ENCODE assay signal across 19 mouse cellular contexts in the genomic region with DNA sequence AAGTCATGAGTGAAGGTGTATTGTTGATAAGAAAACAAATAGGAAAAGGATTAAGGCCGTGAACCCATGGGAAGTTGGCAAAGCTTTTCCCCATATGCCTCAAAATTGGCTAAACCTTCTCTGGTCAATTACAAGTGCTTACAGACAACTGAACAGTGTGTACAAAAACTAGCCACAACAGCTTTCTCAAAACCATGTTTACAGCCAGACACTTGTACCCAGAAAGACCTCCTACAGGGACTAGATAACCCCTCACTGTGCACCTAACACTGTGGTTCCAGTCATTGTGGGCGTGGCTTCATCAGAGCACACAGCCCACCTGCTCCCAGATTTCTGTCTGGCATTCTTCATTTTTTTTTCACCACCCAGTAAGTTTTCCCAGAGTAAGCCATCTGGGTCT.
DNase-seq lines count a peak whose midpoint lies in the region; ATAC-seq lines count a peak whose summit lies in the region.
"Had no signal": no experiment of that assay in that cellular context is flagged by ENCODE, and none has a peak within 500 bp of the region (broad histone marks: within the 10 kb centered on the region; RNA-seq: fewer than 3 reads in every experiment).

No protein-coding gene starts in this region.

- no peak overlapping the region for H3K9ac ChIP-seq in forebrain, embryonic 12.5 days
- H3K9ac ChIP-seq: embryonic facial prominence, embryonic 13.5 days; hindbrain, embryonic 14.5 days; kidney, embryonic 15.5 days; liver, embryonic 14.5 days had no signal

- no peak overlapping the region for H3K4me3 ChIP-seq in forebrain, embryonic 10.5 days
- no peak overlapping the region for H3K4me3 ChIP-seq in forebrain, embryonic 12.5 days (replicated peaks)
- H3K4me3 ChIP-seq: embryonic facial prominence, embryonic 13.5 days; kidney, embryonic 15.5 days had no signal

- 33% methylated on average over 2 of the region's 2 CpGs for WGBS in forebrain, embryonic 10.5 days
- WGBS in forebrain, embryonic 12.5 days, result 31% methylated on average over 2 of the region's 2 CpGs

- H3K4me1 ChIP-seq in forebrain, embryonic 10.5 days, result peaks cover 37% of the 10 kb centered on the region
- peaks cover 17% of the 10 kb centered on the region for H3K4me1 ChIP-seq in forebrain, embryonic 12.5 days
- H3K4me1 ChIP-seq: embryonic facial prominence, embryonic 13.5 days; kidney, embryonic 15.5 days had no signal

- no peak for DNase-seq in forebrain, embryonic 10.5 days (ENCODE audit: extremely low spot score, low spot score)
- peak; percentile 6 for DNase-seq in ES-CJ7 (ENCODE audit: low read depth, low spot score)
- DNase-seq in cerebellum, adult 11-12 months, result peak; percentile 52
- peak; percentile 55 to 82 for DNase-seq in cerebellum, postnatal 14 days
- DNase-seq in lung, postnatal 10 days, result no peak
- DNase-seq in kidney, postnatal 10 days, result no peak
- no peak for DNase-seq in lung, postnatal 36 days
- DNase-seq: adrenal gland, postnatal 36 days; heart, postnatal 10 days had no signal

- ATAC-seq in forebrain, embryonic 12.5 days (ENCODE audit: low FRiP score), result no peak
- ATAC-seq: intestine, postnatal 0 days; lung, postnatal 0 days; midbrain, embryonic 16.5 days had no signal

- no peaks in the 10 kb centered on the region for H3K9me3 ChIP-seq in forebrain, embryonic 10.5 days
- no peaks in the 10 kb centered on the region for H3K9me3 ChIP-seq in forebrain, embryonic 12.5 days
- H3K9me3 ChIP-seq: embryonic facial prominence, embryonic 13.5 days; G1E; kidney, embryonic 15.5 days had no signal

- no peaks in the 10 kb centered on the region for H3K36me3 ChIP-seq in forebrain, embryonic 10.5 days (replicated peaks)
- H3K36me3 ChIP-seq in forebrain, embryonic 12.5 days (replicated peaks), result no peaks in the 10 kb centered on the region
- H3K36me3 ChIP-seq: embryonic facial prominence, embryonic 13.5 days; G1E; kidney, embryonic 15.5 days had no signal

- H3K4me2 ChIP-seq in forebrain, embryonic 12.5 days, result no peak overlapping the region
- H3K4me2 ChIP-seq: embryonic facial prominence, embryonic 13.5 days; heart, embryonic 11.5 days; hindbrain, embryonic 14.5 days; kidney, embryonic 15.5 days had no signal

- H3K27ac ChIP-seq in forebrain, embryonic 10.5 days, result peak overlapping the region; percentile 35; the same call in 1 of the 2 replicates
- no peak overlapping the region for H3K27ac ChIP-seq in forebrain, embryonic 12.5 days
- H3K27ac ChIP-seq: embryonic facial prominence, embryonic 13.5 days; hindbrain, embryonic 14.5 days; kidney, embryonic 15.5 days; liver, embryonic 14.5 days had no signal

- H3K27me3 ChIP-seq in forebrain, embryonic 10.5 days (ENCODE audit: poor library complexity, severe bottlenecking), result no peaks in the 10 kb centered on the region
- H3K27me3 ChIP-seq in forebrain, embryonic 12.5 days, result no peaks in the 10 kb centered on the region
- H3K27me3 ChIP-seq: embryonic facial prominence, embryonic 13.5 days; kidney, embryonic 15.5 days had no signal

Comparison
In these comparisons a context has a peak if more than half of its experiments do, and no peak if none do; other contexts are left out.
1. DNase-seq: peak in ES-CJ7 (single experiment), cerebellum, adult 11-12 months (single experiment) and cerebellum, postnatal 14 days (2 of 2); none in forebrain, embryonic 10.5 days (single experiment), lung, postnatal 10 days (single experiment), kidney, postnatal 10 days (single experiment) and lung, postnatal 36 days (single experiment).